Mouse (Mus musculus) adipose tissue, adult 10 weeks (tissue): ENCODE data around the gene Vps33a. TPM values are rescaled to one million over a fixed set of nuclear protein-coding genes. Genes with fewer than 3 reads are reported as not detected.

Source experiments
- polyA plus RNA-seq: library from polyadenylated mRNA; stranded (reverse); fragments of 350-450 nt; fragmentation: Illumina TruSeq; extraction: RNeasy Lipid Tissue Mini Kit (QIAGEN cat#74804); gene quantifications from one replicate; pipeline ENCODE4 v1.2.3, GENCODE M21; 2014; ENCODE audit warnings: low read depth, low replicate concordance

Vps33a gene
- polyA plus RNA-seq, result 25.4 TPM

DNA sequence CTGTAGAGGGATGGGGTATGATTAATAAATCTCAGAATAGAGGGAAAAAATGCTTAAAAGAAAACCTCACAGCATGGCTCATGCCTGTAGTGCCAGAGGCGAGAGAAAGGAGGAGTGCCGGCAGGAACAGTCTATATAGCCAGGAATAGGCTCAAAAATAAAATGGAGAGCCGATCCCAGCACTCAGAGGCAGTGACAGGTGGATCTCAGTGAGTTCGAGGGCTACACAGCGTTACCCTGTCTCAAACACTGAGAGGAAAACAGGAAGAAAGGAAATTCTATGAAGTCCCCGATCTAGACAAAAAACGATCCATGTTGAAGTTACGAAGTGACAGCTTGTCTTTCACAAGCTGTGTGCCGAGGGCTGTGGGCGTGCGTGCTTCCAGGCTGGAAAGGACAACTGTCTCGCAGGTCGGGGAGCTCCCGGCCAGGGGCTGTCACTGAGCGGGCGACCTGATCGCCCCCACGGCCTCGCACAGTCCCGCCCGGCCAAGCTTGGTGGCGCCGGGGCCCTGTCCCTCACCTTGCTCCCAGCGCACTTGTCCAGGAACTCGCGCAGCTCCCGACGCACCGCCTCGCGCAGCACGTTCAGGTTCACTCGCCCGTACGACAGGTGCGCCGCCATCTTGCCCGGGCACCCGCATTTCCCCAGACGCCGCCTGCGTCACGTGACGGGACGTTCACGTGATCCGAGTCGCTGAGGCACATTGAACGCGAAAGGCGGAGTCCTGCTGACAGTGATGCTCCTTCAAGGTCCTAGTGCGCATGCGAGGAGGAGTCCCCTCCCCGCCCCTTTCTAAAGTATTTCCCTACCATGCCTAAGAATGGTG is at the start of gene Vps33a:
TSS of gene Vps33a (minus strand) at position 682 of the 830 bp plus-strand sequence.

DNA sequence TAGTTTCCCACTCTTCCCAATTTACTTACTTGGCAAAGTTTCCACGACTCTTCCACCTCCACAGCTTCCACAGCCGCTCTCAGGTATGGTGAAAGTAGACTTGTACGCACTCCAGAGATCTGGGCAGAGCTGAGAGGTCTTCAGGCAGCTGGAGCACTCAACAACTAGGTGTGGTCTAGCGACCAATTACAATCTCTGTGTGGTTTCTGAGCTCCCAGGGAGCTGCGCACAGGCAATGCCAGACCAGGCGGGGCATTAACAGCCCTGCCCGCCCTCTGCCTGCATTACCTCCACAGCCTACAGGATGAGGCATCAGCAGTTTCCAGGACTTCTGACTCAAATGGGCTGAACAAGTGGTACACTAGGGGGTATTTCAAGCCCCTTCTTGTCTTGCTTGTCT is 47.6 kb downstream of the Vps33a start, which contains the start of gene Gm49027:
TSS of gene Gm49027 (minus strand) at position 208 of the 400 bp plus-strand sequence.

GRCm38 (mm10) chr5:123523692-123524392 is 49.0 kb downstream of the Vps33a start, which contains the start of gene Diablo:
Gene Diablo (minus strand): TSS chr5:123524176.

DNA sequence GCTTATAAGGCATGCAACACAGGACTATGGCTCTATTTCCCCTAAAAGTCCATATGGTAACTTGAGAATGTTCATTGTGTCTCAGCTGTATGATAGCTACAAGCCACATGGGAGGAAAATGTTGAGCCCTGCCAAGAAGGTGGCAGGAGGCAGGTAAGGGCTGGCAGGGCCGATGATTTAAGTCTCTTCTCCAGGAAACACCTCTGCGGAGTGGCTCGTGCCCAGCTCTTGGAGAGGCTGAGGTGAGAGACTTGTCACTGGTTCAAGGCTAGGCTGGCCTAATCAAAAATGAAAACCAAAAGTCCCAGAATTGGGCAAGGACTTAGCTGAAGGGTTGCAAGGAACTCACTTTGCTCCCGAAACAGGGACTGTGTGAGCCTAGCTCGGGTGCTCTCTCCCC is 62.7 kb downstream of the Vps33a start, which contains the start of gene B3gnt4:
TSS of gene B3gnt4 (plus strand) at position 301 of the 400 bp plus-strand sequence.

GRCm38 (mm10) chr5:123489112-123489785 is 83.6 kb downstream of the Vps33a start, which contains the start of the genes Lrrc43 and Il31:
Gene Lrrc43 (plus strand): TSS chr5:123489305.
Gene Il31 (minus strand): TSS chr5:123489489.

Other genes with a start within 250 kb of the Vps33a start
- 19.9 TPM for gene Bcl7a, start 229.2 kb downstream of the Vps33a start, polyA plus RNA-seq
- gene Mlxip, start 178.2 kb downstream of the Vps33a start, polyA plus RNA-seq, result 24.1 TPM
- 2.3 TPM for gene Lrrc43, start 83.7 kb downstream of the Vps33a start, polyA plus RNA-seq
- 1.5 TPM for gene Il31, start 83.5 kb downstream of the Vps33a start, polyA plus RNA-seq
- 0.57 TPM for gene B3gnt4, start 62.6 kb downstream of the Vps33a start, polyA plus RNA-seq
- gene Diablo, start 48.9 kb downstream of the Vps33a start, polyA plus RNA-seq, result 55.7 TPM
- gene Gm49027, start 47.5 kb downstream of the Vps33a start, polyA plus RNA-seq, result not detected
- gene Clip1, start 111.6 kb upstream of the Vps33a start, polyA plus RNA-seq, result 39.3 TPM
- gene Zcchc8, start 148.1 kb upstream of the Vps33a start, polyA plus RNA-seq, result 38.0 TPM
- gene Rsrc2, start 176.4 kb upstream of the Vps33a start, polyA plus RNA-seq, result 71.0 TPM
- 2.1 TPM for gene Kntc1, start 176.7 kb upstream of the Vps33a start, polyA plus RNA-seq